Mouse (Mus musculus) lung, adult 18-20 months (tissue): ENCODE measurements around the gene Lama4.
A peak's percentile ranks its signal among the peaks of the same experiment; 100 is the strongest.

Source experiments
- DNase-seq, 2 experiments: peaks; one replicate each; pipeline ENCODE4 v3.0.0; 2022; ENCODE audit warnings: mixed read lengths in 2 of 2

The Lama4 gene

DNA sequence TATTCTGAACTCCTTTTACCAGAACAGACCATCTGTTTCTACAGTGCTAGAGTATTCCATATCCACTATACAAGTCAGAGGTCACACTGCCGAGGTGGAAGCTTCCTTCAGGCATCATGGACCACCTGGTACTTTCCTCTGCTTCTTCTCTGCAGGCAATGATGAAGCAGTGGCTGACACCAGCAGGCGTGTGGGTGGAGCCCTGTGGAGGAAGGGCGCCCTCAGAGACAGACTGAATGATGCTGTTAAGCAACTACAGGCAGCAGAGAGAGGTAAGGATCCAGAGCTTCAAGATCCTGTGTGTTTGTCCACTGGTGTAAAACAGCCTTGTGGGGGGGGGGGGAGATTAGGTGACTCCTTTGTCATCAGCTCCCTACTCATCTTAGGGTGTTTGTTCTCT, 100.1 kb downstream of the Lama4 start:
- DNase-seq = no peak

DNA sequence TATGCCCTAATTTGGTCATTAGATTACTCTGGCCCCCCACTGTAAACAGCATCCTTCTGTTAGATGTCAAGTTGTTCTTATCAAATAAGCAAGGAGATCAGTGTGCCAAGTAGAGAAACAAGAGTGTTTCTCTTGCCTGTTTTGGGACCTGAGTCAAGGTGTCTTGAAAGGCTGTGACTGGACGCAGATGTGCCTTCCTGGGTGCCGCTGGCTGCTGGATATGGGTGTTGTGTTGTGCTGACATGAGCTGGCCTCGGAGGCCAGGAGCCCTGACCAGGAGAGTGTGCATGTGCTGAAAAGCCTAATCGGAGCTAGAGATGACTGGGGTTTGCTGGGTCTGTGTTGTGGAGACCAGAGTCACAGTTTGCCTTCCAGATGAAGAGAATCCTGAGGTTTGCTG, 100.7 kb downstream of the Lama4 start:
- no peak for DNase-seq

DNA sequence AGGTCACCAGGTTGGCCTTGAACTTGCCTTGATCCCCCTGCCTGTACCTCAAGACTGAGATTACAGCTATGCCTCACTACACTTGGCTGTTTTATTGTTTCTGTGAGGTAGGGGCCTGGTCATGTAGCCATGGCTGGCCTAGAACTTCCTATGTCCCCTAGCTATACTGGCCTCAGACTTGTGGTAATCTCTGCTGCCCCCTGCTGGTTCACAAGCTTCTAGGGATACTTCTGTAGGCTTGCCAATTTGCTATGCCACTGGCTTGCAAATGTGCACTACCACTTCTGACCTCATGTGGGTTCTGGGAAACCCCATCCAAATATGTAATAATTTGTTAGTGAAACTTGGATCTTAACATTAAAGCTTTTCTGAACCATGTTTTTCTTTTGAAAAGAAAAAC, 101.6 kb downstream of the Lama4 start:
- DNase-seq = peak; percentile 59 to 72

DNA sequence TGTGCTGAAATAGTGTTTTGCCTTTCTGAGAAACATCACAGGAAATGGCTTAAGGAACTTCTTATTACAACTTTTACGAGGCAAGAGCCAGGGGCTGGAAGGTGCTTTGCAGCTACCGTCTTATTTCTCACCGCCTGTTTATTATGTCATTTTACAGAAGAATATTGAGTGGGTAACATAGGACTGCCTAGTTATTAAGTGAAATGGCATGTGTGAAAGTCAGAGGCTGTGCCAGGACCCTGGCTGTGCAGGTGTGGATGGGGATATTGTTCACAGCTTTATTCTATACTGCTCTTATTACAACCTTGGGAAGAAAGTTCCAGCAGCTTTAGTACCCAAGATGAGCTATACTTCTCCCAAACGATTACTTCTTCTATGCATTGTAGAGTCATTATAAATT, 106.7 kb downstream of the Lama4 start:
- no peak for DNase-seq

DNA sequence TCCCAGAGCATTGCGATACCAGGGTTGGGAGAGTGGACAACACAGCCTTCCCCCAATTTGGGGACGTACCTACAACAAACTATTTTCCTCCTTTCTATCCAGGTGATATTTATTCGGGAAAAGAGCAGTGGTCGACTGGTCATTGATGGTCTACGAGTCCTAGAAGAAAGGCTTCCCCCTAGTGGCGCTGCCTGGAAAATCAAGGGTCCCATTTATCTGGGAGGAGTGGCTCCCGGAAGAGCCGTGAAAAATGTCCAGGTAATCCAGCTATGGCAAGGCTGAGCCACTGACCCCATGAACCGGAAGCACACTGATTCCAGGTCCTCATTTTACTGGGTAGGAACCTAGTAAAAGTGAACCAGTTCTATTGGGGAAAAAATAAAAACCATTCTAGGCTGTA, 131.7 kb downstream of the Lama4 start:
- DNase-seq = peak in 1 of 2 experiments; percentile 6

DNA sequence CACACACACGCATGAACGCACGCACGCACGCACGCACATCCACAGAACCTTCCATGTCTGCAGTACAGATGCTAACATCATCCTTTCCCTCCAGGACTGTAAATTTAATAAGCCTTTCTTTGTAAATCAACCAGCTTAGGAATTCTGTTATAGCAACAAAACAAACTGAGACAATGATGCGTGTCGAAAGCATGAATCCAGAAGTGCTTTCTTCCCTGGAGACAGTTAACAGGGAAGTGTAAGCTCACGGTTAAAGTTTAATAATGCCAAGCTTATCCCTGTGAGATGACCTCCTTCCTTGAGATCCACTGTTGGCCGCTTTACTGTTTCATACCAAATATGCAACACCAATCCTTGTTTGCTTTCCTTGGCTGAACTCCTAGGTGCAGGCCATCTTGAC, 133.4 kb downstream of the Lama4 start:
- DNase-seq = no peak

DNA sequence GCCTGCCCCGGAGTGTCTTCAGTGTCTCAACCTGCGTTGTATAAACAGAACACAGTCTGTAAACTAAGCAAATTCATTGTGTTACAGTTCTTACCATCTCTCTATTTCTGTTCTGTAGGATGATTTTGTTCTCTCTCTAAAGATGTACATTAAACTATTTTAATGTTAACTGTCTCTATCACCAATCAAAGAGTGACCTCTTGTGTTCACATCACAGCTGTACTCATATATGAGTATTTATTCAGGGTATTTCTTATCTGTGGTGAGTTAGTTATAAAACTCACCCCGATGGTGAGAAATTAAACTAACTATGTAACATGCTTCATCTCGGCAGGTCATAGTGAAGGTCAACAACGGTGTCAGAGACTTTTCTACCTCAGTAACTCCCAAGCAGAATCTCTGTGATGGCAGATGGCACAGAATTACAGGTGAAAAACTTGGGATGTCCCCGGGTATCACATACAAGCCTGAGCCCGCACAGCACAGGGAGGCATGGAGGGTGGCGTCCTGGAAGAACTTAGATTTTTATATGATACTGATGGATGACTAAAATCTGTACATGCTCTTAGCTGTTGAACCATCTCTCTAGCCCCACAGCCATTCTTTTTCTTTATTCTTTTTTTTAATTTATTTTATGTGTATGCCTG, 139.6 kb downstream of the Lama4 start:
- no peak for DNase-seq

DNA sequence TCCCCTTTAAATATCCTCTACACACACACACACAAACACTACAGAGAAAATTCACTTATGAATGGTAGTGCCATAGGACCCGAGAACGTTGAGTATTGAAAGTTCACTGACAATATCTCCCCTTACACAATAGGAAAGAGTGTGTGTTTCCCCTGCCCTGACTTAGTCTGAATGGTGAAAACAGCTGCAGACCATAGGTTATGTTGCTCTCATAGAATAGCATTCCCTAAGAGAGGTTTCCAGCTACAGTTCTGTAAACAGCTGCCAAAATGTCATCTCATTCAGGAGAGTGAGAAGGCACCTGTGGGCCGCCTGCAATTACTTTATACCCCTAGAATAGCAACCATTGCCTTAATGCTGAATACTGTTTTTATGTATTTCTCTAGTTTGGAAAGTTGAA, 141.1 kb downstream of the Lama4 start:
- DNase-seq = no peak

DNA sequence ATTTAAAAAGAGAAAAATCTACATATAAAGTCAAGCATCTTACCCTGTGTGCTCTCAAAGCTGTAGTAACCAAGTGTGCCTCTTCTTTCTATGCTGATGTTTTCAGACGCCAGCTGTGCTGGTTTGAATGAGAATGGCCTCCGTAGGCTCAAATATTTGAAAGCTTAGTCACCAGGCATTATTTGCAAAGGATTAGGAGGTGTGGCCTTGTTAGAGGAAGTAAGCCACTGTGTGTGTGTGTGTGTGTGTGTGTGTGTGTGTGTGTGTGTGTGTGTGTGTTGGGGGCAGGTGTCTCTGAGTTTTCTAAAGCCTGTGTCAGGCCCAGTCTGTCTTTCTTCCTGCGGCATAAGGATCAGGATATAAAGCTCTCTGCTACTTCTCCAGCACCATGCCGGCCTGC, 141.6 kb downstream of the Lama4 start:
- no peak for DNase-seq

DNA sequence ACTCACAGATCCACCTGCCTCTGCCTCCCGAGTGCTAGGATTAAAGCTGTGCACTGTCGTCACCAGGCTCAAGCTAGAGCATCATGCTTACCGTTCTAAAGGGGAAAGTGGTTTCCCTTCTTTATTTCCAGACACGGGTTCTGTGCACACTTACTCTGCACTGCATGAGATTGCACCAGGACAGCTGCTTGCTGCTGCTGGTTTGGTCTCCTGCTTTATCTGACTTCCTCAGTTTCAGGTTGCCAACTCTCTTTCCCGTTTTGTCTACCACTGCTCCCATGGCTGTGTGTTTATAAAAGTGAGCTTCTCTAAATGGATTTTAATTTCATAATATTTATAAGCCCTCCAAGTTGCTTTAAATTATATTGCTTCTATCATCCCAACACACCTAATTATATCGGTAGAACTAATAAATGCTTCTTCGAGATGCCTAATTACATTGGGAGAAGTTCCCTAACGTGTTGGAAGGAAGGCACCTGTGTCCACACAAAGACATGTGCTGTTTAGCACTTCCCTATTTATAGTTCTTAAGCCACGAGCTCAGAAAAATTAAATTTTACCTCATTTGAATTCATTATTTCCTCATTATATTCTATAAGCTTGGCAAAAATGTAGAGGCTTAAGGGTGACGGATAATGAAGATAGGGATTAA, 143.6 kb downstream of the Lama4 start:
- DNase-seq = no peak

DNA sequence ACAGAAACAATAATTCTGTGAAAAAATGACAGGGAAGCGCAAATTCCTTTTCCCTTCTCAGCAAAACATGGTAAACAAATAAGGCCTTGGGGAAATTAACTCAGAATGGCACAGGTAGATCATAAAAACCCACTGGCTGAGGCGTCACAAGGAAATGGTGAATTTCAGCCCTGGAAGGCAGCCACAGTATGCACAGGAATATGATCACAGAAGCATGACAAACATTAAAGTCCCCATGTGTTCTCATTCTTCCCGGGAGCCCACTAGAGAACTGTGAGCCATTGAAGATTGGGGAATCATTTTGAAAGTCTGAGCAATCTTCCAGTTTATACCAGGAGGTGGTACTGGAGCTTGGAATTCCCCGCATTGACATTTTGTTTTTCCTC, 144.2 kb downstream of the Lama4 start:
- DNase-seq = no peak

DNA sequence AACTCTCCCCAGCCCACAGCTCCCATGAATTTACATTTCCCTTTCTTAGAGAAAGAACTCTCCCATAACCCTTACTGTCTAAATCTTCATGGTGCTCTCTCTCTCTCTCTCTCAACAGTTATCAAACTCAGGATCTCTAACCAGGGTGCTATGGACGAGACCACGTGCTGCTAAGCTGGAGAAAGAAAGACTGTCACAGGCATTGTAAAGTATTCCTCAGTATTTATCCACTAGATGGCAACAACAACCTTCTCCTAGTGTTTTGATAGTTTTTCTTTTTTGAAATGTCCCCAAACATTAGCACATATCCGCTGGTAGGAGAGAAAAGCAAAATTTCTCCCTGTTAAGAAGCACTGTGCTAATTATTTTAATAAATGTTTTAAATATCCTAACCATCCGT, 156.1 kb downstream of the Lama4 start:
- DNase-seq = no peak

DNA sequence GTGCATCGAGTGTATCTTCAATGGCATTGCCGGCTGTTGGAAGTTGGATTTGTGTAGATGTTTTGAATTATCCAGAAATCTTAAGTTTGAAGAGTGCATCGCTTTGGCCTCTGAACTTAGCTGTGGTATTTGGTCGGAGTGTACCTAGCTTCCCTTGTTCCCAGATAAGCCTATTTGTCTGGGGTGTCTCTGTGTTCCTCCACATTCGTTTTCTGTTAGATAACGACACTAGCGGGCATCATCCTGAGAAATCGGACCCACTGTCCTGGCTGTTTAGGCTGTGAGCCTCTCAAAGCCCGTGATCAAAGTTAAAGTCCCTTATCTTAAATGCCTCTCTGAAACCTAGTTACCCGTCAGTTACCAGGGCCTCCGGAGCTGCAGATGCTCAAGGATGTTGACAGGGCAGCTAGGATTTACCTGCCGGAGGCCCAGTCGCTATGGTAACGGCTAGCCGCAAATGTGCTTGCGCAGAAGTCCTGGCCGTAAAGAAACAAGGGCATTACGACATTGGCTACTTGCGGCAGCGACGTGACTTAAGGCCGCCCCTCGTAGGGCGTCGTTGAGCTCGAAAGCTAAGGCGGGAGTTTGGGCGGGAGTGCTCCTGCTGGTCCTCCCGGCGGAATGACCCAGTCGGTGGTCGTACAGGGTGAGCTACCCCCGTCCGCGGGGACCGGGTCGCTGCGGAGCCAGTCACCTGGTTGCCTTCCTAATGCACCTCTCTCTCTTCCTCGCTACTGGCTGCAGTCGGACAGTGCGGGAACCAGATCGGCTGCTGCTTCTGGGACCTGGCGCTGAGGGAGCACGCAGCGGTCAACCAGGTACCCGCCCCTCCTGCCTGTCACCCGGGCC, 168.4 kb downstream of the Lama4 start, which contains the start of the genes Fam229b and Tube1:
Fam229b (minus strand) TSS at position 453 of the 849 bp plus-strand sequence.
Tube1 (plus strand) TSS at position 515 of the 849 bp plus-strand sequence.
- DNase-seq = peak; percentile 91 to 93

DNA sequence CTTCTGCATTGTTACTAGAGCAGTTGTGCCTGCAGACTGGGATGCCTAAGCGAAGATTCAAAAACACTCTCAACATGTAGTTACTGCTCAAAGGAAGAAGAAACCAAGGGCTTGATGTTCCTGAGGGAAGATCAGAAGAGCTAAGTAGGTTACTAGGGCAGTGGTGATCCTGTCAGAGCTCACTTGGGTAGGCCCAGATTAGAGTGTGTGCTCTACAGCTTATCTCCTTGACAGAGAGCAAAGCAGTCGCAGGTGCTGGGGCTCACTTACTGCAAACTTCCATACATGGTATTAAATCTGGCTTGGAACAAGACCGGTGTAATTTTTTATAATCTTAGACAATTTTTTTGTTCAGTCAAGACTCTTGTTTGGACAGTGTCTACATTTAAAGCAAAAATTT, 172.5 kb downstream of the Lama4 start:
- DNase-seq = no peak

DNA sequence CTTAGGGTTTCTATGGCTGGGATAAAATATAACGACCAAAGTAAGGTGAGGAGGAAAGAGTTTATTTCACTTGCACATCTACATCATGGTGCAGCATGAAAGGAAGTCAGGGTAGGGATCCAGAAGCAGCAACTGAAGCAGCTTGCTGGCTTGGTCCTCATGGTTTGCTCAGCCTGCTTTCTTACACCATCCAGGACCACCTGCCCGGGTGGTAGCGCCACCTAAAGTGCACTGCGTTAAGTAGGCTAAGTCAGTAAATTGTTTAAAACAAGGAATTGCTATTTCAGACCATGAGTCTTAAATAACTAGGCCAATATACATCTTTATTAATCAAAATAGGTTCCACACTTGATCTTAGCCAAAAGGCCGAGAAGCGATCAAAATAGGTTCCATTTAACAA, 173.4 kb downstream of the Lama4 start:
- DNase-seq = no peak

DNA sequence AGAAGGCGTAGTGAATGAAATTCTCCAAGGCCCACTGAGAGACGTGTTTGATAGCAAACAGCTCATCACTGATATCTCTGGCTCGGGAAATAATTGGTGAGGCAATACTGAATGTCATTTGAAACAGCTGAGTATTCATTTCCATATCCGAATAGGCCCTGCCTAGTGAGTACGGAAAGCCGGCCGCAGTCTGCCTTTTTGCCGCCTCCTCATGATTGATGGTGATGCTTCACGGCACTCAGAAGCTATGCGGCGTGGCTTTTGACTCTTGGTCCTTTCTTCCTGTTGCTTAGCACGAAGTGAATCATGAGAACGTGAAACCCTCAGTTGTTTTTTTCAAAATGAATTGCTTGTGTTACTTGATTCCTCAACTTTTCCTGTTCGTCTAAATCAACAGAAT, 175.5 kb downstream of the Lama4 start:
- no peak for DNase-seq

DNA sequence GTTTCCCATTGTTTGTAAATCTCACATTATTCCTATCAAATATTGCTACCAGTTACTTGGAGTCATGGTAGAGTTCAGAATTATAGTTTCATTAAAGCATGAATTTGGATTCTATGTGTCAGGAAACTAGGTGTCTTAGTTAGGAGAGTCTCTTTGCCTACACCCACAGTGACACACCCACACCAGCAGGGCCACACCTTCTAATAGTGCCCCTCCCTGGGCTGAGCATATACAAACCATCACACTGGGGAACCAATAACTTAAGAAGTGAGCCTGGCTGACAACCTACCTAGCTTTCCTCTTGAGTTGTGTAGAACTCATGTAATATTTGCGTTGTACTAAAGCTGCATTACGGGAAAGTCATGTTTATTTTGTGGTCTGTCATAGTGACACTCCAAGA, 176.1 kb downstream of the Lama4 start:
- DNase-seq = no peak

DNA sequence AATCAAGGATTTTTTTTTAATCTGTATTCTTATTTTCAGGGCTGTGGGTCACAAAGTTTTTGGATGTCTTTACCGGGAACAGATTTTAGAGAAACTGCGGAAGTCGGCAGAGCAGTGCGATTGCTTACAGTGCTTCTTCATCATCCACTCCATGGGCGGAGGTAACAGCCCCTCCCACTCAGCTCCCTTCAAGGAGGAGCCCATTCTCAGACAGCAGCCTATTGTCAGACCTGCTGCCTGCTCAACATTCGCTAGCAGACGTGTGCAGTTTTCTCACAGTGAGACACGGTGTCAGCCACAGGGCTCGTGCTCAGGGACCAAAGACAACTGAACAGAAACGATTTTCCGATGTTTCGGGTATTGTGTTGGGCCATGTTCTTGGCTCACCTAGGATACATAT, 176.9 kb downstream of the Lama4 start:
- DNase-seq = no peak

DNA sequence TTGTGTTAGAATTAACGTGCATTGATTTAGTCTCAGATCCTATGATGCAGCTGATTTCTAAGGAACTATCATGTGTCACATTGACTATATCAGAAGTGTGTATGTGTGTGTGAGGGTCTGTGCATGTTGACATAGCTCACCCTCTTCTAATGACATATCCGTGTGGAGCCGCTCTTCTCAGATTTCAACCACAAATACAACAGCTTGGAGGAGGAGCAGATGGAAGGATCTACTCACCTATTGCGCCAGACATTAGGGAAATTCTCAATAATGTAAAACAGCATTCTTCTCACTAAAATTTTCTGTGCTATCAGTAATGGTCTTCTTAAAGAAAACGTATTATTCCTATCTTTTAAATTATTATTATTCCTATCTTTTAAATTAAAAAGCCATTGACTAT, 191.4 kb downstream of the Lama4 start:
- no peak for DNase-seq

DNA sequence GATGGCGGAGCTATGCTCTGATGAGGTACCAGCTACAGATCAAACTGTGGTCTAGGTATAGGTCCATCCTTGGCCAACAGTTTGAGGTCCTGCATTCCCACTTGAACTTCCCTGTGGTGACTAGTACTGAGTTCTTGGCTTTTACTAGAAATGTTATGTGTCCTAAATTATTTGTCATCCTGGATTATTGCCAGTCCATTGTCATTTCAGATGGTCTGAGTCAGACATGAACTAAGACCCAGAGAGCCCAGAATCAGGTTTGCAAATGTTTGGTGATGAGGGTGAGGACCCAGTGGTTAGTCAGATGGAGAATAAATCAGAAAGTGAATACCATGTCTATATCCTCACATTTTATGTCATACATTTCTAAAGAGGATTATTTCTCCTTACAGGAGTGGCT, 192.0 kb downstream of the Lama4 start:
- no peak for DNase-seq

DNA sequence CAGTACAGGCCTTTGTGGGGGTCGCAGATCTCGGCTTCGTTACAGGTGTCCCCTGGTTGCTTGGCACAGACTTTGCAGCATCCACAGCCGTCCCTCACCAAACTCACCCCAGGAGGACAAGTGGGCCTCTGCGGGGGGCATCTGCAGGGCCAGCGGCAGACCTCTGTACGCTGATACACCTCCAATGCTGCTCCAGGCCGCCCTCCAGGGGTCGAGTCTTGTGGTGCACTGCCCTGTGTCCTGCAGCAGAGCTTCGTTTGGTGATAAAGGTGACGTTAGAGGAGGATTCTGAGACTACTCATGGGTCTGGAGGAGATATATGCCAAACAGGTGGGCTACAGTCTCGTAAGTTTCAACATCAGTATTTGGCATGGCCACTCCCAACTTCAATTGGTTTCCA, 193.0 kb downstream of the Lama4 start:
- DNase-seq = no peak
